Mouse (Mus musculus) spleen, adult 2 months (tissue): ENCODE results near the gene Ppm1h.

ENCODE experiments used
- CTCF ChIP-seq: fragments of 200-500 bp; IDR thresholded peaks from 2 replicates; pipeline ENCODE4 v1.5.1; 2011; ENCODE audit warnings: mild to moderate bottlenecking, inconsistent platforms; ENCODE audit not compliant: insufficient read depth, insufficient read length, insufficient replicate concordance; ENCODE audit errors: extremely low read depth
- POLR2A ChIP-seq: fragments of 200-500 bp; IDR thresholded peaks from 2 replicates; pipeline ENCODE4 v1.6.1; 2011; ENCODE audit warnings: low read depth, low read length, inconsistent platforms

DNA sequence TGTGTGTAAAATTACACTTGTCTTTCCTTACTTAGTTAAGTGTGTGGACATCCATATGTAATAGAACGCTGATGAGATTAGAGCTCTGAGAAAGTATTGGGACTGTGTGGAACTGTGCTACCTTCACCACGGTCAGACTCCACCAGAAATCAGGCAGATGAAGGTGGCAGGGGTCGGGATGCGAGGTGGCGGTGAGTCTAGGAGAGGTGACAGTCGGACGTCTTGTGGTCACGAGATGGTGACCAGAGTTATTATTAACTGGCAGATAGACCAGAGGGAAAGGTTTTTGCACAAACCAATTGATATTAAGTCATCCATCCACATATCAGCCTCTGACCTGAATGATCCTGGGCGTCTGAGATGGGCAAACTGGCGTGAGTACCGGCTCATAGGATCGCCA lies 70.5 kb downstream of the Ppm1h start:
- no peak for TF ChIP-seq CTCF
- no peak for TF ChIP-seq POLR2A
